Mouse (Mus musculus) colon, adult 2 months (tissue): ENCODE measurements around the gene 1110002E22Rik. TPM values are rescaled to one million over a fixed set of nuclear protein-coding genes. Genes with fewer than 3 reads are reported as not detected.

Experiments
- polyA plus RNA-seq: library from polyadenylated mRNA; depleted of rRNA; stranded (reverse); fragments of >200 nt; gene quantifications from 2 replicates; pipeline ENCODE4 v1.2.3, GENCODE M21; 2012; rRNA removed

The 1110002E22Rik gene
- polyA plus RNA-seq = 0.03 TPM in 2 replicates

GRCm38 (mm10) chr3:138064732-138065645, at the start of gene 1110002E22Rik:
Gene 1110002E22Rik (plus strand): TSS chr3:138065052.

GRCm38 (mm10) chr3:138067288-138067687, 2.4 kb downstream of the 1110002E22Rik start, which contains the start of gene Gm5105:
Gene Gm5105 (minus strand): TSS chr3:138067388.

Other genes starting within 250 kb of the 1110002E22Rik start
- gene H2afz, start 200.6 kb upstream of the 1110002E22Rik start, polyA plus RNA-seq = 640 and 657 TPM in 2 replicates
- gene Dnajb14, start 197.4 kb upstream of the 1110002E22Rik start, polyA plus RNA-seq = 2.6 and 2.9 TPM in 2 replicates
- gene Lamtor3, start 146.5 kb upstream of the 1110002E22Rik start, polyA plus RNA-seq = 14.9 and 18.9 TPM in 2 replicates
- gene Dapp1, start 83.5 kb upstream of the 1110002E22Rik start, polyA plus RNA-seq = 2.5 and 3.2 TPM in 2 replicates
- gene Gm5105, start 2.3 kb downstream of the 1110002E22Rik start, polyA plus RNA-seq = not detected in 2 replicates
- gene Trmt10a, start 78.4 kb downstream of the 1110002E22Rik start, polyA plus RNA-seq = 0.56 TPM in 2 replicates
- gene Mttp, start 79.9 kb downstream of the 1110002E22Rik start, polyA plus RNA-seq = 0.40 and 0.42 TPM in 2 replicates
- gene 4930579F01Rik, start 128.8 kb downstream of the 1110002E22Rik start, polyA plus RNA-seq = not detected in 2 replicates
- 0.08 and 0.12 TPM in 2 replicates for gene Adh7, start 152.7 kb downstream of the 1110002E22Rik start, polyA plus RNA-seq
- gene Adh1, start 195.9 kb downstream of the 1110002E22Rik start, polyA plus RNA-seq = 532 and 604 TPM in 2 replicates
- gene Adh6a, start 248.2 kb downstream of the 1110002E22Rik start, polyA plus RNA-seq = 0.08 TPM in 1 of 2 replicates, not detected in the other